Mouse (Mus musculus): ENCODE results near the gene Pcp4l1. TPM values are rescaled to one million over a fixed set of nuclear protein-coding genes. Genes with fewer than 3 reads are reported as not detected.
"Not testable (repeated sequence)": the region's sequence is repeated elsewhere in the genome, so short reads cannot be mapped to it uniquely, and the experiment has no call there.

Pcp4l1 gene
- polyA plus RNA-seq, 1 experiment from 2014 or later: 36.2 TPM

- ATAC-seq (replicated peaks; ENCODE audit: insufficient number of reproducible peaks, low FRiP score, low TSS enrichment): no peak
- no peaks in the 10 kb centered on the region for H3K9me3 ChIP-seq (replicated peaks; ENCODE audit: control insufficient read depth, low read length)
- no peak overlapping the region for H3K9ac ChIP-seq (ENCODE audit: low read depth, low read length)
- no peak overlapping the region for H3K4me2 ChIP-seq
- peaks cover 15% of the 10 kb centered on the region for H3K27me3 ChIP-seq (ENCODE audit: control insufficient read depth, insufficient read depth, low read length)
- peaks cover 14% of the 10 kb centered on the region for H3K4me1 ChIP-seq (ENCODE audit: control insufficient read depth, insufficient read depth, low read length)
- no peaks in the 10 kb centered on the region for H3K36me3 ChIP-seq (ENCODE audit: control insufficient read depth, insufficient read depth, low read length)
- WGBS (ENCODE audit: insufficient replicate concordance): 80% methylated on average over 4 of the region's 4 CpGs
- H3K27ac ChIP-seq (ENCODE audit: low read depth, low read length): no peak overlapping the region
- H3K4me3 ChIP-seq (ENCODE audit: low read depth, low read length): no peak overlapping the region
Observed at GRCm38 (mm10) chr1:171151966-171152365, 44.1 kb downstream of the Pcp4l1 start.

DNA sequence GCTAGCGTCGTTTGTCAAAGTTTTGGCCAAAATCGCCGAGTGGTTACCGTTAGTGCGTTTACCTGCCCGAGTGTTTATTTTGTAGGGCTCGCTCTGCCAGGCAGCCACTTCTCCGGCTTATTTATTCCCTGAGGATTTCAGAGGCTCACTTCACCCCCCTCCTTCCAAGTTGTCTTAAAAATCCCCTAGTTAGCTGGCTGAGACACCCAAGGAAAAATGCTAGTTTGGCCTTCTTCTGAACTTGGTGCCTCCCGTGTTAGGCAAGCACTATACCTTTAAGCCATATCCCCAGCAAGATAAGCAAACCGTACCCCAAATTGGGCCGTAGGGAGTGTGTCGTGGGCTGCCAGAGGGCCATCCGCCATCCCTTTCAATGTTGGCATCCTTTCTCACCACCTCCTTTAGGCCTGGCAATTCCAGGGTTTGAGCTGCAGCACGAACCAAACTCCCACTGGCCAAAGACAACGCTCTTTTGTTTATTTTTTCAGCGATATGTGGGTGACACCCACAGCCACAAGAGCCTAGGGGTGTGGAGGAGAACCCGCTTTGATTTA is 45.2 kb downstream of the Pcp4l1 start:
- no peak for ATAC-seq (replicated peaks; ENCODE audit: insufficient number of reproducible peaks, low FRiP score, low TSS enrichment)
- H3K4me3 ChIP-seq (ENCODE audit: low read depth, low read length): peak overlapping the region; percentile 96
- H3K4me2 ChIP-seq: peak overlapping the region; percentile 79
- peak overlapping the region; percentile 98 for H3K9ac ChIP-seq (ENCODE audit: low read depth, low read length)
- peaks cover 14% of the 10 kb centered on the region for H3K4me1 ChIP-seq (ENCODE audit: control insufficient read depth, insufficient read depth, low read length)
- no peak overlapping the region for H3K27ac ChIP-seq (ENCODE audit: low read depth, low read length)
- 5% methylated on average over 18 of the region's 18 CpGs for WGBS (ENCODE audit: insufficient replicate concordance)
- H3K27me3 ChIP-seq (ENCODE audit: control insufficient read depth, insufficient read depth, low read length): peaks cover 4% of the 10 kb centered on the region; the same call in 1 of the 2 replicates
- H3K9me3 ChIP-seq (replicated peaks; ENCODE audit: control insufficient read depth, low read length): no peaks in the 10 kb centered on the region
- H3K36me3 ChIP-seq (ENCODE audit: control insufficient read depth, insufficient read depth, low read length): no peaks in the 10 kb centered on the region

GRCm38 (mm10) chr1:171149974-171150760 is 45.9 kb downstream of the Pcp4l1 start, which contains the start of the genes Sdhc and Mpz:
Gene Sdhc (minus strand): TSS chr1:171150603.
Gene Mpz (plus strand): TSS chr1:171150711.
- under 1% methylated on average over 34 of the region's 34 CpGs for WGBS (ENCODE audit: insufficient replicate concordance)
- H3K4me3 ChIP-seq (ENCODE audit: low read depth, low read length): peak within 1 kb of the TSS; percentile 96
- no peaks in the 10 kb centered on the region for H3K36me3 ChIP-seq (ENCODE audit: control insufficient read depth, insufficient read depth, low read length)
- peak within 1 kb of the TSS; percentile 82 for H3K27ac ChIP-seq (ENCODE audit: low read depth, low read length)
- ATAC-seq (replicated peaks; ENCODE audit: insufficient number of reproducible peaks, low FRiP score, low TSS enrichment): peak; percentile 95
- H3K9ac ChIP-seq (ENCODE audit: low read depth, low read length): peak within 1 kb of the TSS; percentile 98
- H3K9me3 ChIP-seq (replicated peaks; ENCODE audit: control insufficient read depth, low read length): no peaks in the 10 kb centered on the region
- H3K4me1 ChIP-seq (ENCODE audit: control insufficient read depth, insufficient read depth, low read length): peaks cover 14% of the 10 kb centered on the region
- peaks cover 2% of the 10 kb centered on the region; the same call in 1 of the 2 replicates for H3K27me3 ChIP-seq (ENCODE audit: control insufficient read depth, insufficient read depth, low read length)
- H3K4me2 ChIP-seq: peak within 1 kb of the TSS; percentile 79

- not testable (repeated sequence) for H3K4me1 ChIP-seq (ENCODE audit: control insufficient read depth, insufficient read depth, low read length); H3K4me3 ChIP-seq (ENCODE audit: low read depth, low read length); H3K4me2 ChIP-seq; H3K36me3 ChIP-seq (ENCODE audit: control insufficient read depth, insufficient read depth, low read length); H3K9me3 ChIP-seq (replicated peaks; ENCODE audit: control insufficient read depth, low read length); H3K27ac ChIP-seq (ENCODE audit: low read depth, low read length); H3K27me3 ChIP-seq (ENCODE audit: control insufficient read depth, insufficient read depth, low read length); H3K9ac ChIP-seq (ENCODE audit: low read depth, low read length); ATAC-seq (replicated peaks; ENCODE audit: insufficient number of reproducible peaks, low FRiP score, low TSS enrichment)
- 87% methylated on average over 9 of the region's 11 CpGs for WGBS (ENCODE audit: insufficient replicate concordance)
Observed at GRCm38 (mm10) chr1:171142981-171143380, 53.1 kb downstream of the Pcp4l1 start.

- not testable (repeated sequence) for H3K27ac ChIP-seq (ENCODE audit: low read depth, low read length); H3K4me3 ChIP-seq (ENCODE audit: low read depth, low read length); H3K27me3 ChIP-seq (ENCODE audit: control insufficient read depth, insufficient read depth, low read length); H3K9me3 ChIP-seq (replicated peaks; ENCODE audit: control insufficient read depth, low read length); H3K9ac ChIP-seq (ENCODE audit: low read depth, low read length); H3K4me1 ChIP-seq (ENCODE audit: control insufficient read depth, insufficient read depth, low read length); H3K4me2 ChIP-seq; ATAC-seq (replicated peaks; ENCODE audit: insufficient number of reproducible peaks, low FRiP score, low TSS enrichment)
- peaks cover 33% of the 10 kb centered on the region for H3K36me3 ChIP-seq (ENCODE audit: control insufficient read depth, insufficient read depth, low read length)
- WGBS (ENCODE audit: insufficient replicate concordance): 93% methylated on average over 8 of the region's 8 CpGs
Observed at GRCm38 (mm10) chr1:171137486-171138155, 58.4 kb downstream of the Pcp4l1 start.

DNA sequence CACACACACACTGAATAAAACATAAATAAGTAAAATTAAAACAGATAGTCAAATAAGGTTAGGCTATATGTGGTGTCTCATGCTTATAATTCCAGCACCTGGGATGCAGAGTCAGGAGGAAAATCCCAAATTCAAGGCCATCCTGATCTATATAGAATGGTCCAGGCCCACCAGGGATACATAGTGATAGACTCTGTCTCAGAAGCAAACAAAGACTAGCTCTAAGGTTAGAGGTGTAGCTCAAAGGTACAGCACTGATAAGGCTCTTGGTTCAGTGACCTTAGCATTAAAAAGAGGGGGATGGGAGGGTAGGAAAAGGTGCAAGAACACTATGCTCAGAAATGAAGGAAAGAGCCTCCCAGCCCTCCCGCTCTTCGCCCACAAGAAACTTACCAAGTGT is 60.5 kb downstream of the Pcp4l1 start:
- Histone ChIP-seq H3K4me2 (no peak overlapping the region), H3K9ac (ENCODE audit: low read depth, low read length) (no peak overlapping the region), H3K36me3 (ENCODE audit: control insufficient read depth, insufficient read depth, low read length) (peaks cover 34% of the 10 kb centered on the region), H3K27ac (ENCODE audit: low read depth, low read length) (no peak overlapping the region), H3K4me3 (ENCODE audit: low read depth, low read length) (no peak overlapping the region), H3K4me1 (ENCODE audit: control insufficient read depth, insufficient read depth, low read length) (no peaks in the 10 kb centered on the region), H3K9me3 (replicated peaks; ENCODE audit: control insufficient read depth, low read length) (no peaks in the 10 kb centered on the region), H3K27me3 (ENCODE audit: control insufficient read depth, insufficient read depth, low read length) (no peaks in the 10 kb centered on the region)
- no peak for ATAC-seq (replicated peaks; ENCODE audit: insufficient number of reproducible peaks, low FRiP score, low TSS enrichment)
- 93% methylated on average over 2 of the region's 2 CpGs for WGBS (ENCODE audit: insufficient replicate concordance)

DNA sequence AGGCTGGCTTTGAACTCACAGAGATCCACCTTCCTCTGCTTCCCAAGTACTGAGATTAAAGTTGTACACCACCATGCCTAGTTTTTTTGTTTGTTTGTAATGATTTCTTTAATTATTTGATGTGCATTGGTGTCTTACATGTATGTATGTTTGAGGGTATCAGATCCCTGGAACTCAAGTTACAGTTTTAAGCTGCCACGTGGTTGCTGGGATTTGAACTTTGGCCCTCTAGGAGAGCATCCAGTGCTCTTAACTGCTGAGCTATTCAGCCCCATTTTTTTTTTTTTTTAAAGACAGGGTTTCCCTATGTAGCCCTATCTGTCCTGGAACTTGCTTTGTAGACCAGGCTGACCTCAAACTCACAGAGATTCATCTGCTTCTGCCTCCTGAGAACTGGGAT is 65.1 kb downstream of the Pcp4l1 start:
- H3K27ac ChIP-seq (ENCODE audit: low read depth, low read length): no peak overlapping the region
- ATAC-seq (replicated peaks; ENCODE audit: insufficient number of reproducible peaks, low FRiP score, low TSS enrichment): no peak
- H3K9ac ChIP-seq (ENCODE audit: low read depth, low read length): no peak overlapping the region
- no peak overlapping the region for H3K4me2 ChIP-seq
- H3K4me3 ChIP-seq (ENCODE audit: low read depth, low read length): no peak overlapping the region
- H3K27me3 ChIP-seq (ENCODE audit: control insufficient read depth, insufficient read depth, low read length): no peaks in the 10 kb centered on the region
- H3K36me3 ChIP-seq (ENCODE audit: control insufficient read depth, insufficient read depth, low read length): peaks cover 26% of the 10 kb centered on the region
- no peaks in the 10 kb centered on the region for H3K4me1 ChIP-seq (ENCODE audit: control insufficient read depth, insufficient read depth, low read length)
- 91% methylated on average over 1 of the region's 1 CpGs for WGBS (ENCODE audit: insufficient replicate concordance)
- no peaks in the 10 kb centered on the region for H3K9me3 ChIP-seq (replicated peaks; ENCODE audit: control insufficient read depth, low read length)

- no peak for ATAC-seq (replicated peaks; ENCODE audit: insufficient number of reproducible peaks, low FRiP score, low TSS enrichment)
- no peaks in the 10 kb centered on the region for H3K9me3 ChIP-seq (replicated peaks; ENCODE audit: control insufficient read depth, low read length)
- no peaks in the 10 kb centered on the region for H3K4me1 ChIP-seq (ENCODE audit: control insufficient read depth, insufficient read depth, low read length)
- 63% methylated on average over 7 of the region's 7 CpGs for WGBS (ENCODE audit: insufficient replicate concordance)
- no peaks in the 10 kb centered on the region for H3K27me3 ChIP-seq (ENCODE audit: control insufficient read depth, insufficient read depth, low read length)
- H3K27ac ChIP-seq (ENCODE audit: low read depth, low read length): no peak overlapping the region
- H3K9ac ChIP-seq (ENCODE audit: low read depth, low read length): no peak overlapping the region
- peaks cover 13% of the 10 kb centered on the region for H3K36me3 ChIP-seq (ENCODE audit: control insufficient read depth, insufficient read depth, low read length)
- H3K4me2 ChIP-seq: no peak overlapping the region
- no peak overlapping the region for H3K4me3 ChIP-seq (ENCODE audit: low read depth, low read length)
Observed at GRCm38 (mm10) chr1:171129251-171129650, 66.8 kb downstream of the Pcp4l1 start.
